23 mouse cellular contexts compared by ENCODE assay signal in genomic region chr1:154061851-154062250, GRCm38 (mm10).
A peak's percentile ranks its signal among the peaks of the same experiment; 100 is the strongest.
DNase-seq lines count a peak whose midpoint lies in the region; ATAC-seq and TF ChIP-seq lines count a peak whose summit lies in the region.
"Had no signal": no experiment of that assay in that cellular context is flagged by ENCODE, and none has a peak within 500 bp of the region (broad histone marks: within the 10 kb centered on the region; RNA-seq: fewer than 3 reads in every experiment).

No protein-coding gene starts in this region.

- TF ChIP-seq CTCF in gastrocnemius, adult 2 months (IDR thresholded peaks at IDR 0.05), result no peak
- TF ChIP-seq CTCF in stomach, postnatal 0 days (IDR thresholded peaks at IDR 0.05; ENCODE audit: low read depth), result no peak

- no peaks in the 10 kb centered on the region for H3K36me3 ChIP-seq in stomach, postnatal 0 days (ENCODE audit: control insufficient read depth, insufficient read depth, low read length)
- H3K36me3 ChIP-seq: embryonic facial prominence, embryonic 15.5 days; forebrain, embryonic 12.5 days; heart, embryonic 12.5 days; hindbrain, embryonic 10.5 days; intestine, embryonic 15.5 days had no signal

- intact Hi-C loops in gastrocnemius, adult 2 months (cut with DNase I), result no loop called here

- 59% methylated on average over 1 of the region's 1 CpGs for WGBS in stomach, postnatal 0 days

- no peak overlapping the region for H3K4me3 ChIP-seq in gastrocnemius, adult 2 months
- H3K4me3 ChIP-seq in brown adipose tissue, adult 24 weeks (ENCODE audit: insufficient read depth, low read depth, low read length), result no peak overlapping the region
- H3K4me3 ChIP-seq in stomach, postnatal 0 days (ENCODE audit: low read depth, low read length), result no peak overlapping the region
- H3K4me3 ChIP-seq: embryonic facial prominence, embryonic 15.5 days; erythroblast, embryonic 14.5 days; forebrain, embryonic 12.5 days; heart, adult 2 months; heart, embryonic 12.5 days; hindbrain, embryonic 10.5 days; intestine, embryonic 15.5 days had no signal

- H3K4me1 ChIP-seq in brown adipose tissue, adult 24 weeks (ENCODE audit: control insufficient read depth, insufficient read depth, insufficient read length, low read length), result peaks cover 2% of the 10 kb centered on the region; the same call in 1 of the 2 replicates
- H3K4me1 ChIP-seq in stomach, postnatal 0 days (replicated peaks; ENCODE audit: control insufficient read depth, insufficient read depth), result no peaks in the 10 kb centered on the region
- H3K4me1 ChIP-seq: forebrain, embryonic 12.5 days; heart, embryonic 12.5 days; hindbrain, embryonic 10.5 days; intestine, embryonic 15.5 days had no signal

- H3K9ac ChIP-seq in stomach, postnatal 0 days (ENCODE audit: low read length), result no peak overlapping the region
- H3K9ac ChIP-seq: embryonic facial prominence, embryonic 15.5 days; forebrain, embryonic 12.5 days; heart, embryonic 12.5 days; hindbrain, embryonic 14.5 days; intestine, embryonic 15.5 days had no signal

- H3K4me2 ChIP-seq in stomach, postnatal 0 days (replicated peaks; ENCODE audit: low read depth), result no peak overlapping the region
- H3K4me2 ChIP-seq: embryonic facial prominence, embryonic 15.5 days; forebrain, embryonic 12.5 days; heart, embryonic 12.5 days; hindbrain, embryonic 14.5 days; intestine, embryonic 15.5 days had no signal

- TF ChIP-seq EP300 in stomach, postnatal 0 days (optimal IDR thresholded peaks at IDR 0.05), result no peak

- no peaks in the 10 kb centered on the region for H3K27me3 ChIP-seq in stomach, postnatal 0 days (ENCODE audit: control insufficient read depth, insufficient read depth, low read length)
- H3K27me3 ChIP-seq: CH12.LX; embryonic facial prominence, embryonic 15.5 days; forebrain, embryonic 12.5 days; heart, embryonic 12.5 days; intestine, embryonic 15.5 days had no signal

- H3K27ac ChIP-seq in gastrocnemius, adult 2 months, result peak overlapping the region; percentile 73
- peak overlapping the region; percentile 71 for H3K27ac ChIP-seq in brown adipose tissue, adult 24 weeks (replicated peaks; ENCODE audit: low read depth, low read length)
- H3K27ac ChIP-seq in stomach, postnatal 0 days (replicated peaks), result no peak overlapping the region
- H3K27ac ChIP-seq: embryonic facial prominence, embryonic 15.5 days; forebrain, embryonic 12.5 days; heart, adult 2 months; hindbrain, embryonic 10.5 days; hindbrain, embryonic 14.5 days; intestine, embryonic 15.5 days had no signal

- no peak for DNase-seq in gastrocnemius, adult 2 months
- DNase-seq in gastrocnemius, postnatal 4 days (ENCODE audit: low spot score in 2 of 2), result no peak
- DNase-seq in Muller cell, postnatal 12 days (ENCODE audit: inconsistent ontology term), result peak; percentile 22
- no peak for DNase-seq in stomach, postnatal 0 days (ENCODE audit: low spot score)
- DNase-seq in urinary bladder, postnatal 10 days (ENCODE audit: low spot score), result no peak
- DNase-seq: adrenal gland, postnatal 25 days; cerebellum, adult 11-12 months; cerebellum, adult 9-11 months; cerebellum, postnatal 36 days; gastrocnemius, postnatal 25 days; heart, adult 2 months; kidney, adult 18-20 months had no signal

- no peaks in the 10 kb centered on the region for H3K9me3 ChIP-seq in stomach, postnatal 0 days (ENCODE audit: control insufficient read depth, low read length)
- H3K9me3 ChIP-seq: embryonic facial prominence, embryonic 15.5 days; forebrain, embryonic 12.5 days; heart, embryonic 12.5 days; hindbrain, embryonic 10.5 days; intestine, embryonic 15.5 days had no signal

- ATAC-seq in stomach, postnatal 0 days (ENCODE audit: low FRiP score, low TSS enrichment), result 0 out of 2 replicates have a peak, but pooled peaks have one; percentile 19
- ATAC-seq in erythroid progenitor cell, adult 5-6 weeks (replicated peaks; ENCODE audit: low FRiP score, poor library complexity, severe bottlenecking), result no peak
- ATAC-seq: forebrain, embryonic 16.5 days; intestine, embryonic 15.5 days had no signal
